Mouse (Mus musculus): ENCODE data around the gene Dcaf6. TPM values are rescaled to one million over a fixed set of nuclear protein-coding genes. Genes with fewer than 3 reads are reported as not detected.
"Not testable (repeated sequence)": the region's sequence is repeated elsewhere in the genome, so short reads cannot be mapped to it uniquely, and the experiment has no call there.

Gene Dcaf6
- polyA plus RNA-seq, 1 experiment, result 161 TPM

DNA sequence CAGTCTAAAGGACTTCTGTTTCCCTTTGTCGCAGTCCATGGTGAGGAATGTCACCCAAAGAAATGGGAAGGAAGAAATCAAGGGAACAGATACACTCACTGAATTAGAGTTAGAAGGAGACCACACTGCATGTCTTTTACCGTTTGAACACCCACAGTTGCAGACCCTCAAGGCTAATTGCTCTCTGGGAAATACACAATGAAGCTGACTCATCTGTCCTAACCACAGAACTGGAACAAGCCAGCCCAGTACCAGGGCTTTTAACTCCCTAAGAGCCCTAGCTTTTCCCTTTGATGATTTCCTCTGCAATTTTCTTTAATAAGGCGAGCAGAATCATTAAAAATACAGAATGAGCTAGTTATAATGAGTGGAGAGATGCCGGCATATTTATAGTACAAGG lies 115.8 kb downstream of the Dcaf6 start:
- Histone ChIP-seq H3K27ac (ENCODE audit: control insufficient read depth, insufficient read depth, low read depth, low read length) (no peak overlapping the region), H3K4me1 (ENCODE audit: control insufficient read depth, insufficient read depth, low read length) (no peaks in the 10 kb centered on the region), H3K4me3 (ENCODE audit: control insufficient read depth, low read depth, low read length) (no peak overlapping the region), H3K36me3 (ENCODE audit: control insufficient read depth, insufficient read depth, low read length) (no peaks in the 10 kb centered on the region), H3K27me3 (ENCODE audit: control insufficient read depth, insufficient read depth, low read length) (no peaks in the 10 kb centered on the region)
- no peak for TF ChIP-seq CTCF (IDR thresholded peaks at IDR 0.05; ENCODE audit: control insufficient read depth, insufficient read depth, insufficient replicate concordance, low read depth, low read length)
- TF ChIP-seq POLR2A (IDR thresholded peaks at IDR 0.05; ENCODE audit: control insufficient read depth, low read depth, low read length), result no peak

DNA sequence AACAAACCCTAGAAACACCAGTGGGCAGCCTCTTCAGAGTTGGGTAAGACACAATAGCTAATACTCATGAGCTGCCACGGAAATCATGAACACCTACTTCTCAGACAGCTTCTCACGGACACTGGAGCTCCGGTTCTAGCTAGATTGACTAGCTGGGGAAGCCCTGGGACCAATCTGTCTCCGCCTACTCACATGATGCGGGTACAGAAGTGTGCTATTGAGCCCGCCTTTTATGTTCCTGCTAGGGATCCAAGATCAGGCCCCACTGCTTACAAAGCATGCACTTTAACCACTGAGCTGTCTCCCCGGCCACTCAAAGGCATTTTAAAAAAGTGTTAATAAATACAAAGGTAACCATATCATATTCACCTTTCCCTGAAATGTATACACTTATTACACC lies 118.1 kb downstream of the Dcaf6 start:
- no peaks in the 10 kb centered on the region for H3K4me1 ChIP-seq (ENCODE audit: control insufficient read depth, insufficient read depth, low read length)
- H3K27me3 ChIP-seq (ENCODE audit: control insufficient read depth, insufficient read depth, low read length), result no peaks in the 10 kb centered on the region
- no peak for TF ChIP-seq POLR2A (IDR thresholded peaks at IDR 0.05; ENCODE audit: control insufficient read depth, low read depth, low read length)
- no peak for TF ChIP-seq CTCF (IDR thresholded peaks at IDR 0.05; ENCODE audit: control insufficient read depth, insufficient read depth, insufficient replicate concordance, low read depth, low read length)
- no peak overlapping the region for H3K4me3 ChIP-seq (ENCODE audit: control insufficient read depth, low read depth, low read length)
- no peak overlapping the region for H3K27ac ChIP-seq (ENCODE audit: control insufficient read depth, insufficient read depth, low read depth, low read length)
- H3K36me3 ChIP-seq (ENCODE audit: control insufficient read depth, insufficient read depth, low read length), result no peaks in the 10 kb centered on the region; the same call in 1 of the 2 replicates

DNA sequence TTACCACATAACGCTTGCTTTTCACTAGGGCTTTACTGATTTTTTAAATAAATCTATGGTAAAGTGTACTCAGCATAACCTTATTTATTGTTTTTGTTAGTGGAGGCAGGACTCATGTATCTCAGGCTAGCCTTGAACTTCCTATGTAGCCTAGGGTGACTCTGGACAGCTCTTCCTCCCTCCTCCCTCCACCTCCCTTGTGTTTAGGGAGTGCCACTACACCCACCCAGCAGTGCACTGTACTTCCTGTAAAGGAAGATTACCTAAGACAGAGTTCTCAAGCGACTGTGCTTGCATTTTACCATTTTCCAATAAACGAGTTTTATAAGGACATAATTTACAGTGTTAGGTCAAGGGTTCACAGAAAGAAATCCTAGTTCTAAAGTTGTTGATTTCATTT lies 127.5 kb downstream of the Dcaf6 start:
- no peak overlapping the region for H3K27ac ChIP-seq (ENCODE audit: control insufficient read depth, insufficient read depth, low read depth, low read length)
- no peaks in the 10 kb centered on the region for H3K4me1 ChIP-seq (ENCODE audit: control insufficient read depth, insufficient read depth, low read length)
- H3K4me3 ChIP-seq (ENCODE audit: control insufficient read depth, low read depth, low read length), result no peak overlapping the region
- H3K27me3 ChIP-seq (ENCODE audit: control insufficient read depth, insufficient read depth, low read length), result no peaks in the 10 kb centered on the region
- TF ChIP-seq CTCF (IDR thresholded peaks at IDR 0.05; ENCODE audit: control insufficient read depth, insufficient read depth, insufficient replicate concordance, low read depth, low read length) (no peak), POLR2A (IDR thresholded peaks at IDR 0.05; ENCODE audit: control insufficient read depth, low read depth, low read length) (no peak)
- no peaks in the 10 kb centered on the region for H3K36me3 ChIP-seq (ENCODE audit: control insufficient read depth, insufficient read depth, low read length)

DNA sequence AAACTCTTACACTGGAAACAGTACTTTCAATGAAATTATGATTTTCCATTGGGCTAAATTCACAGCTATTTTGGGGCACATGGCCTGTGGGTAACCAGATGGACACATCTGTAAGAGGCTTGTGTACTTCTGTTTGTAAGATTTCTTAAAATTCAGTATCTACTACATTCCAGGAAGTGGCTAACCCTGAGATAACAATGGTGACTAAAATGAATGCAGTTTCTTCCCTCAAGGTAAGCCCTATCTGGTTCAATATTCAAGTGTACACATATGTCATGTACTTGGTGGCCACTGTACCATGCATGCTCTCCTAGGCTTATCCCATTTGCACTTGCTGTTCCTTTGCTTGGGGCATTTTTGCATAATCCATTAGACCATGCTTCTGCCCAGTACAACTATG lies 129.4 kb downstream of the Dcaf6 start:
- no peaks in the 10 kb centered on the region for H3K27me3 ChIP-seq (ENCODE audit: control insufficient read depth, insufficient read depth, low read length)
- H3K36me3 ChIP-seq (ENCODE audit: control insufficient read depth, insufficient read depth, low read length), result no peaks in the 10 kb centered on the region
- TF ChIP-seq POLR2A (IDR thresholded peaks at IDR 0.05; ENCODE audit: control insufficient read depth, low read depth, low read length), result no peak
- no peak for TF ChIP-seq CTCF (IDR thresholded peaks at IDR 0.05; ENCODE audit: control insufficient read depth, insufficient read depth, insufficient replicate concordance, low read depth, low read length)
- no peak overlapping the region for H3K4me3 ChIP-seq (ENCODE audit: control insufficient read depth, low read depth, low read length)
- H3K27ac ChIP-seq (ENCODE audit: control insufficient read depth, insufficient read depth, low read depth, low read length), result no peak overlapping the region
- no peaks in the 10 kb centered on the region for H3K4me1 ChIP-seq (ENCODE audit: control insufficient read depth, insufficient read depth, low read length)

GRCm38 (mm10) chr1:165328384-165329289 lies 131.6 kb downstream of the Dcaf6 start:
- H3K4me1 ChIP-seq (ENCODE audit: control insufficient read depth, insufficient read depth, low read length); H3K4me3 ChIP-seq (ENCODE audit: control insufficient read depth, low read depth, low read length); H3K27ac ChIP-seq (ENCODE audit: control insufficient read depth, insufficient read depth, low read depth, low read length); H3K36me3 ChIP-seq (ENCODE audit: control insufficient read depth, insufficient read depth, low read length); H3K27me3 ChIP-seq (ENCODE audit: control insufficient read depth, insufficient read depth, low read length): not testable (repeated sequence)

DNA sequence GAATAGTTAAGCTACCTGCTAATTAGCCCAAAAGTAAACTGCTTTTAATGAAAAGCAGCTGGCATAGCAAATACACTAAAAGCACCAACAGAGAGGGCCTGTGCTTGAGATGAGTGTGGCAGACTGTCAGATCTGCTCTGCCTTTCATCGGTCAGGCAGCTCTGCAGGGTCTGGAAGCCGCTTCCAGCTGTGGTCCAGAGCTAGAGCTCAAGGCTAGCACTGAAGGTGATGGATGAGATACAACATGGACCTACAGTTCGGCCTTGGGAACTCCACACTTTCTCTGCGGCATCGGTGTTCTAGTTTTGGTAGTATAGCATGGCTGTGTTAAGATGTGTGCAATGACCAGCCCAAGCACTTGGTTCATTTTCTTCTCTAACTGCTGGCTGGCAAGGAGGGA lies 132.4 kb downstream of the Dcaf6 start:
- TF ChIP-seq POLR2A (IDR thresholded peaks at IDR 0.05; ENCODE audit: control insufficient read depth, low read depth, low read length) (no peak), CTCF (IDR thresholded peaks at IDR 0.05; ENCODE audit: control insufficient read depth, insufficient read depth, insufficient replicate concordance, low read depth, low read length) (no peak)
- Histone ChIP-seq H3K36me3 (ENCODE audit: control insufficient read depth, insufficient read depth, low read length) (no peaks in the 10 kb centered on the region), H3K4me3 (ENCODE audit: control insufficient read depth, low read depth, low read length) (no peak overlapping the region), H3K27me3 (ENCODE audit: control insufficient read depth, insufficient read depth, low read length) (no peaks in the 10 kb centered on the region), H3K4me1 (ENCODE audit: control insufficient read depth, insufficient read depth, low read length) (no peaks in the 10 kb centered on the region), H3K27ac (ENCODE audit: control insufficient read depth, insufficient read depth, low read depth, low read length) (no peak overlapping the region)

GRCm38 (mm10) chr1:165327370-165327769 lies 132.9 kb downstream of the Dcaf6 start:
- no peaks in the 10 kb centered on the region for H3K4me1 ChIP-seq (ENCODE audit: control insufficient read depth, insufficient read depth, low read length)
- H3K27me3 ChIP-seq (ENCODE audit: control insufficient read depth, insufficient read depth, low read length), result no peaks in the 10 kb centered on the region
- H3K27ac ChIP-seq (ENCODE audit: control insufficient read depth, insufficient read depth, low read depth, low read length), result no peak overlapping the region
- no peaks in the 10 kb centered on the region for H3K36me3 ChIP-seq (ENCODE audit: control insufficient read depth, insufficient read depth, low read length)
- H3K4me3 ChIP-seq (ENCODE audit: control insufficient read depth, low read depth, low read length), result no peak overlapping the region
- no peak for TF ChIP-seq CTCF (IDR thresholded peaks at IDR 0.05; ENCODE audit: control insufficient read depth, insufficient read depth, insufficient replicate concordance, low read depth, low read length)
- TF ChIP-seq POLR2A (IDR thresholded peaks at IDR 0.05; ENCODE audit: control insufficient read depth, low read depth, low read length), result no peak
